Mouse (Mus musculus) neural tube, embryonic 12.5 days (tissue): ENCODE results near the gene Olfr102. TPM values are rescaled to one million over a fixed set of nuclear protein-coding genes. Genes with fewer than 3 reads are reported as not detected.

Experiments
- ATAC-seq: fragments of 200-750 bp; cut with Nextera tagmentation; 2 replicates; pipeline ENCODE4 v1.8.0; 2017; ENCODE audit warnings: low read depth, mild to moderate bottlenecking, moderate TSS enrichment, moderate library complexity; ENCODE audit not compliant: low FRiP score
- H3K27ac ChIP-seq: fragments of 300-500 bp; sonication (generic); 2 replicates; pipeline ENCODE4 v1.5.1; 2016
- H3K27me3 ChIP-seq: fragments of 300-500 bp; sonication (generic); replicated peaks from 2 replicates; pipeline ENCODE4 v1.6.1; 2016; ENCODE audit warnings: mild to moderate bottlenecking
- H3K36me3 ChIP-seq: fragments of 300-500 bp; sonication (generic); 2 replicates; pipeline ENCODE4 v1.6.1; 2016; ENCODE audit warnings: mild to moderate bottlenecking
- H3K4me1 ChIP-seq: fragments of 300-500 bp; sonication (generic); 2 replicates; pipeline ENCODE4 v1.6.1; 2016
- H3K4me2 ChIP-seq: fragments of 300-500 bp; sonication (generic); replicated peaks from 2 replicates; pipeline ENCODE4 v1.6.1; 2016; ENCODE audit warnings: mild to moderate bottlenecking
- H3K4me3 ChIP-seq: fragments of 300-500 bp; sonication (generic); 2 replicates; pipeline ENCODE4 v1.5.1; 2016
- H3K9ac ChIP-seq: fragments of 300-500 bp; sonication (generic); 2 replicates; pipeline ENCODE4 v1.6.1; 2016; ENCODE audit warnings: mild to moderate bottlenecking
- H3K9me3 ChIP-seq: fragments of 300-500 bp; sonication (generic); 2 replicates; pipeline ENCODE4 v1.6.1; 2016; ENCODE audit warnings: mild to moderate bottlenecking
- WGBS: fragments of 180-500 bp; shearing (Covaris S2); methylation state at CpG from one replicate; pipeline ENCODE4 v1.1.7; 2016; 5-methylcytosine and 5-hydroxymethylcytosine counted together
- polyA plus RNA-seq: library from polyadenylated mRNA; unstranded; fragments of >200 nt; fragmentation: Nextera tagmentation; extraction: Ambion mirVana; gene quantifications from 2 replicates; pipeline ENCODE4 v1.2.1, GENCODE M21; 2016

The Olfr102 gene
- polyA plus RNA-seq, 1 experiment from 2014 or later = not detected

DNA sequence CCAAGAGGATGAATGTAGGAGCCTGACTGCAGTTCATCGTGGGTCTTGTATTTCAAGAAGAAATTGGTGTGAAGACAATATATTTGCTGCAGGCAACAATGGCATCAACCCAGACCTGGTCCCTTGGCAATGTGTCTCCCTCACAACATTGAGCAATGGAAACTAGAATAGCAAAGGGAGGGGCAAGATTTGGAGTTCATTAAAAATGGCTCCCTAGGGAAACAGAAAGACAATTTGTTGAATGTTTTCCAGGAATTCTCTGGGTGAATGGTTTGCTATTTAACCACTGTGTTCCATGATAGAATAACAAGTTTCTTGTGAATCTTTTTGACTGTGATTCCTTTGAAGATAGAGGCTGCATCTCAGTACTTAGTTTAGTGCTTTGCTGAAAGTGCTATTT lies 53.2 kb downstream of the Olfr102 start, which contains the start of gene Olfr98:
Gene Olfr98, minus strand, starts transcription at position 124 of the 400 bp plus-strand sequence.
- ATAC-seq = no peak
- WGBS = 77% methylated on average over 1 of the region's 1 CpGs
- Histone ChIP-seq H3K9me3 (no peaks in the 10 kb centered on the region), H3K4me3 (no peak within 1 kb of the TSS), H3K36me3 (no peaks in the 10 kb centered on the region), H3K27ac (no peak within 1 kb of the TSS), H3K4me1 (no peaks in the 10 kb centered on the region), H3K4me2 (no peak within 1 kb of the TSS), H3K27me3 (no peaks in the 10 kb centered on the region), H3K9ac (no peak within 1 kb of the TSS)

Other genes starting within 250 kb of the Olfr102 start
- 0.11 TPM in 1 of 2 replicates, not detected in the other for gene Olfr90, start 228.6 kb downstream of the Olfr102 start, polyA plus RNA-seq
- not detected in 2 replicates for gene Olfr91, start 218.8 kb downstream of the Olfr102 start, polyA plus RNA-seq
- not detected in 2 replicates for gene Olfr92, start 197.0 kb downstream of the Olfr102 start, polyA plus RNA-seq
- gene Olfr93, start 155.6 kb downstream of the Olfr102 start, polyA plus RNA-seq = not detected in 2 replicates
- gene Ubd, start 123.2 kb downstream of the Olfr102 start, polyA plus RNA-seq = not detected in 2 replicates
- gene Olfr94, start 116.1 kb downstream of the Olfr102 start, polyA plus RNA-seq = not detected in 2 replicates
- not detected in 2 replicates for gene Olfr95, start 103.9 kb downstream of the Olfr102 start, polyA plus RNA-seq
- gene Olfr96, start 96.9 kb downstream of the Olfr102 start, polyA plus RNA-seq = not detected in 2 replicates
- gene Olfr97, start 79.7 kb downstream of the Olfr102 start, polyA plus RNA-seq = not detected in 2 replicates
- gene Olfr98, start 53.3 kb downstream of the Olfr102 start, polyA plus RNA-seq = not detected in 2 replicates
- gene H2-M3, start 46.8 kb downstream of the Olfr102 start, polyA plus RNA-seq = 0.64 and 1.1 TPM in 2 replicates
- gene Olfr99, start 33.6 kb downstream of the Olfr102 start, polyA plus RNA-seq = not detected in 2 replicates
- gene Olfr101, start 12.7 kb downstream of the Olfr102 start, polyA plus RNA-seq = not detected in 2 replicates
- not detected in 2 replicates for gene Olfr103, start 22.6 kb upstream of the Olfr102 start, polyA plus RNA-seq
- gene Olfr104-ps, start 42.5 kb upstream of the Olfr102 start, polyA plus RNA-seq = not detected in 2 replicates
- gene Olfr105-ps, start 62.0 kb upstream of the Olfr102 start, polyA plus RNA-seq = not detected in 2 replicates
- not detected in 2 replicates for gene Olfr106-ps, start 73.3 kb upstream of the Olfr102 start, polyA plus RNA-seq
- not detected in 2 replicates for gene Olfr107, start 82.2 kb upstream of the Olfr102 start, polyA plus RNA-seq
- not detected in 2 replicates for gene Olfr108, start 128.4 kb upstream of the Olfr102 start, polyA plus RNA-seq
- gene Olfr109, start 141.9 kb upstream of the Olfr102 start, polyA plus RNA-seq = not detected in 2 replicates
- not detected in 2 replicates for gene H2-M2, start 166.5 kb upstream of the Olfr102 start, polyA plus RNA-seq
- not detected in 2 replicates for gene Olfr110, start 175.4 kb upstream of the Olfr102 start, polyA plus RNA-seq
- not detected in 2 replicates for gene Olfr111, start 191.0 kb upstream of the Olfr102 start, polyA plus RNA-seq